Mouse (Mus musculus) CD4-positive, CD25-positive, alpha-beta regulatory T cell, adult 9 weeks (primary cell): ENCODE results near the gene Gm10666. TPM values are rescaled to one million over a fixed set of nuclear protein-coding genes. Genes with fewer than 3 reads are reported as not detected.

Experiments
- polyA plus RNA-seq: library from polyadenylated mRNA; unstranded; fragments of 100-300 nt; shearing (Covaris generic); gene quantifications from one replicate; pipeline ENCODE4 v1.2.1, GENCODE M21; 2017

Gm10666 gene
- polyA plus RNA-seq: not detected

DNA sequence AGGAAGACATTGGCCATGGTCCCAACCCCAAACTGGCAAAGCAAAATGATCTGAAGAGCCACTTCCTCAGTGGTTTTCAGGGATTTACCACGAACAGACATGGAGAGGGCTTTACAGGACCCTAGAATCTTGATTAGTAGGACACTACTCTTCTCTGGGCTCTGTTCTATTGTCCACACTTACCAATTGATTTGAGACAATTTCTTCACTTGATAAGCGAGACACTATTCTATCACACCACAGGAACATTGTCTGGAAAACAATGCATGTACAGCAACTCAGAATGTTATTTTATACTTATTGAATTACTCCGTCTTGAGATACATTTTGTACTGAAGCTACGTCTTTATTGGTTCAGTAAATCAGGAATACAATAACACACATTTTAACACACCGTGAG, at the start of gene Gm10666:
Gene Gm10666, minus strand, starts transcription at position 101 of the 400 bp plus-strand sequence.

DNA sequence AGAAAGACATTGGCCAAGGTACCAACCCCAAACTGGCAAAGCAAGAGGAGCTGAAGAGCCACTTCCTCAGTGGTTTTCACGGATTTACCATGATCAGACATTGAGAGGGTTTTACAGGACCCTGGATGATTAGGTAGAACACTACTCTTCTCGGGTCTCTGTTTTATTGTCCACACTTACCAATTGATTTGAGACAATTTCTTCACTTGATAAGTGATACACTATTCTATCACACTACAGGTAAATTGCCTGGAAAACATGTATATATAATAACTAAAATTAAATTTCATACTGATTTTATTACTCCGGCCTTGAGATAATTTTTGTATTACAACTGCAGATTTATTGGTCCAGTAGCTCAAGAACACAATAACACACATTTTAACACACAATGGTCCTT, 29.4 kb upstream of the Gm10666 start, which contains the start of gene Vmn1r142:
Gene Vmn1r142, minus strand, starts transcription at position 101 of the 400 bp plus-strand sequence.

DNA sequence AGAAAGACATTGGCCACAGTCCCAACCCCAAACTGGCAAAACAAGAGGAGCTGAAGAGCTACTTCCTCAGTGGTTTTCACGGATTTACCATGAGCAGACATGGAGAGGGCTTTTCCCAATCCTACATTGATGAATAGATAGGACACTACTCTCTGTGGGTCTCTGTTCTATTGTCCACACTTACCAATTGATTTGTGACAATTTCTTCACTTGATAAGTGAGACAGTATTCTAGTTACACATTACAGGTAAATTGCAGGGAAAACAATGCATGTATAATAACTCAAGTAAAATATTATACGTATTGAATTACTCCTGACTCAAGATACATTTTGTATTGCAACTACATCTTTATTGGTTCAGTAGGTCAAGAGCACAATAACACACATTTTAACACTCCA, 16.4 kb downstream of the Gm10666 start, which contains the start of gene Gm16451:
Gene Gm16451, minus strand, starts transcription at position 101 of the 400 bp plus-strand sequence.

Other genes starting within 250 kb of the Gm10666 start
- gene Gm5891, start 213.4 kb downstream of the Gm10666 start, polyA plus RNA-seq: not detected
- not detected for gene Vmn1r137, start 140.2 kb downstream of the Gm10666 start, polyA plus RNA-seq
- gene Vmn1r138, start 105.8 kb downstream of the Gm10666 start, polyA plus RNA-seq: not detected
- not detected for gene Gm6176, start 78.4 kb downstream of the Gm10666 start, polyA plus RNA-seq
- gene Vmn1r139, start 65.7 kb downstream of the Gm10666 start, polyA plus RNA-seq: not detected
- gene Gm16451, start 16.5 kb downstream of the Gm10666 start, polyA plus RNA-seq: not detected
- not detected for gene Vmn1r142, start 29.3 kb upstream of the Gm10666 start, polyA plus RNA-seq
- not detected for gene Vmn1r143, start 54.6 kb upstream of the Gm10666 start, polyA plus RNA-seq
- gene Gm8653, start 66.5 kb upstream of the Gm10666 start, polyA plus RNA-seq: not detected
- gene Gm8453, start 94.7 kb upstream of the Gm10666 start, polyA plus RNA-seq: not detected
- not detected for gene Gm4187, start 195.0 kb upstream of the Gm10666 start, polyA plus RNA-seq
- not detected for gene Gm8660, start 236.3 kb upstream of the Gm10666 start, polyA plus RNA-seq